Mouse (Mus musculus) splenic B cell, adult 2 months (primary cell): ENCODE results near the gene C1qtnf1.

Source experiments
- DNase-seq: peaks from one replicate; pipeline ENCODE4 v3.0.0-alpha.2; 2011; ENCODE audit warnings: low read depth, low spot score
- H3K27me3 ChIP-seq: 2 replicates; pipeline ENCODE4 v1.6.1; 2012; ENCODE audit warnings: mild to moderate bottlenecking, low read length, moderate library complexity, mixed read lengths; ENCODE audit not compliant: control insufficient read depth, poor library complexity, insufficient read depth, severe bottlenecking
- H3K36me3 ChIP-seq: 2 replicates; pipeline ENCODE4 v1.6.1; 2012; ENCODE audit warnings: mild to moderate bottlenecking, low read length, moderate library complexity, mixed read lengths; ENCODE audit not compliant: control insufficient read depth, poor library complexity, insufficient read depth, severe bottlenecking

Gene C1qtnf1

GRCm38 (mm10) chr11:118436471-118436935 lies 8.5 kb downstream of the C1qtnf1 start:
- Histone ChIP-seq H3K36me3 (no peaks in the 10 kb centered on the region), H3K27me3 (no peaks in the 10 kb centered on the region)
- DNase-seq = no peak

- no peak for DNase-seq
- Histone ChIP-seq H3K27me3 (no peaks in the 10 kb centered on the region), H3K36me3 (no peaks in the 10 kb centered on the region)
These were observed 10.8 kb downstream of the C1qtnf1 start for GRCm38 (mm10) chr11:118438665-118439414.

GRCm38 (mm10) chr11:118442691-118443090 lies 14.7 kb downstream of the C1qtnf1 start:
- Histone ChIP-seq H3K27me3 (no peaks in the 10 kb centered on the region), H3K36me3 (no peaks in the 10 kb centered on the region)
- no peak for DNase-seq

- H3K27me3 ChIP-seq = no peaks in the 10 kb centered on the region
- peak; percentile 69 for DNase-seq
- H3K36me3 ChIP-seq = no peaks in the 10 kb centered on the region
These were observed 15.4 kb downstream of the C1qtnf1 start for GRCm38 (mm10) chr11:118443201-118443970.

- H3K36me3 ChIP-seq = no peaks in the 10 kb centered on the region
- DNase-seq = peak; percentile 83
- H3K27me3 ChIP-seq = no peaks in the 10 kb centered on the region
These were observed 17.8 kb downstream of the C1qtnf1 start for GRCm38 (mm10) chr11:118445843-118446242.

- DNase-seq = no peak
- no peaks in the 10 kb centered on the region for H3K36me3 ChIP-seq
These were observed 19.3 kb downstream of the C1qtnf1 start for GRCm38 (mm10) chr11:118447346-118447745.

GRCm38 (mm10) chr11:118448385-118448784 lies 20.4 kb downstream of the C1qtnf1 start:
- H3K27me3 ChIP-seq = no peaks in the 10 kb centered on the region
- no peaks in the 10 kb centered on the region for H3K36me3 ChIP-seq
- no peak for DNase-seq

More at GRCm38 (mm10) chr11:118447346-118447745, 19.3 kb downstream of the C1qtnf1 start:
- no peaks in the 10 kb centered on the region for H3K27me3 ChIP-seq

- no peaks in the 10 kb centered on the region for H3K27me3 ChIP-seq
- H3K36me3 ChIP-seq = no peaks in the 10 kb centered on the region
- DNase-seq = no peak
These were observed 23.2 kb downstream of the C1qtnf1 start for GRCm38 (mm10) chr11:118451211-118451610.

GRCm38 (mm10) chr11:118452955-118453354 lies 25.0 kb downstream of the C1qtnf1 start:
- Histone ChIP-seq H3K36me3 (no peaks in the 10 kb centered on the region), H3K27me3 (no peaks in the 10 kb centered on the region)
- no peak for DNase-seq

GRCm38 (mm10) chr11:118453886-118454671 lies 26.1 kb downstream of the C1qtnf1 start:
- no peak for DNase-seq
- H3K36me3 ChIP-seq = no peaks in the 10 kb centered on the region
- no peaks in the 10 kb centered on the region for H3K27me3 ChIP-seq

GRCm38 (mm10) chr11:118455788-118456187 lies 27.8 kb downstream of the C1qtnf1 start:
- no peaks in the 10 kb centered on the region for H3K27me3 ChIP-seq
- DNase-seq = no peak
- H3K36me3 ChIP-seq = no peaks in the 10 kb centered on the region

- Histone ChIP-seq H3K36me3 (no peaks in the 10 kb centered on the region), H3K27me3 (no peaks in the 10 kb centered on the region)
- DNase-seq = peak; percentile 19
These were observed 28.9 kb downstream of the C1qtnf1 start for GRCm38 (mm10) chr11:118456937-118457336.

GRCm38 (mm10) chr11:118459051-118459450 lies 31.0 kb downstream of the C1qtnf1 start:
- DNase-seq = peak; percentile 32
- Histone ChIP-seq H3K36me3 (no peaks in the 10 kb centered on the region), H3K27me3 (no peaks in the 10 kb centered on the region)

- H3K27me3 ChIP-seq = no peaks in the 10 kb centered on the region
- H3K36me3 ChIP-seq = no peaks in the 10 kb centered on the region
- DNase-seq = no peak
These were observed 31.5 kb downstream of the C1qtnf1 start for GRCm38 (mm10) chr11:118459536-118459935.
